Mouse (Mus musculus): ENCODE data around the gene Rbfox1. TPM values are rescaled to one million over a fixed set of nuclear protein-coding genes. Genes with fewer than 3 reads are reported as not detected.

Gene Rbfox1
- polyA plus RNA-seq, 1 experiment from 2014 or later = 2.3 TPM

DNA sequence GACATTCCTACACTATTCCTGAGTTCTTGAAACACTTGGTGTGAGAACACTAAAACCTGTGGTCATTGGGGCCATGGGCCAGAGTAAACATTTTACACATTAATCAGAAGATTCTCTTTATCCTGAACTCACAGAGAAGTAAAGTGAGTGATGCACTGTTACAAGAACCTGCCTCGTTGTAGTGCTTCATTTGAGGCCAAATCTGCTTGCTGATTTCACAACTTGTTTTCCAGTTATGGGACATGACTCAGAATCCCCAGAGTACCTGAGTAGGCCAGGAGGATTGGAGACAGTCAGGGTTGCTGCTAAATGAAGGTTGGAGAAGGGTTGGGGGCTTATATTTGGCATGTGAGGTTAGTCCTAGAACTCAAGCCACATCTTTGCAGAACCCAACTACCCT lies 936.6 kb downstream of the Rbfox1 start:
- 33% methylated on average over 1 of the region's 1 CpGs for WGBS

DNA sequence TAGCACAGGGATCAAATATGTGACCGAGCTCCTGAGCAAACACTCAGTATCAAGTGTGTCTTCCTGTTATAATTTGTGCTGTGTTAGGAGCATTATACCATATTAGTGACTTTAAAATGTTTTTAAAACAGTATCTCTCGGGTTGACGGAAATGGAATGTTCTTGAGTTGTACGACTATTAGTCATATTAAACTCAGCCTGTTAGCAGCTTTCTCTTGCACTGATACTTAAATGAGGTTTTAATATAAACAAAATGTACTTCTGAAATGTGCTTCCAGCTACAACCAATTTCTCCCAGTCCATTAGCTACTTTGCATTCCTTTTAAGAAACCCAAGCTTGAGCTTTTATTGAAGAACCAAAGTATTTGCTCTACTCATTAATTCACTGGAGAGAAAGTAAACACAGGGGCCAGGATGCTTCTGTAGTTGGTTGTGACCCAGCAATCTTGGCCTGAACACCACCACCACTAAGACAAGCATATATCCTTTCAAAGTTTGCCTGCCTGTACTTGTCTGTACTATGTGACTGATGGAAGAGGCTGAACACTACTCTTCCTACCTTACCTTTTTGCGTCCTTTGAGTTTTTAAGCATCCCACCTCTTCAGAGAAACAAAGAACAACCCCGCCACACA lies 944.9 kb downstream of the Rbfox1 start:
- H3K4me2 ChIP-seq (replicated peaks; ENCODE audit: low read depth) = no peak overlapping the region
- no peaks in the 10 kb centered on the region for H3K4me1 ChIP-seq (replicated peaks; ENCODE audit: control insufficient read depth, insufficient read depth, low read length)
- no peak for ATAC-seq
- H3K9me3 ChIP-seq (ENCODE audit: control insufficient read depth) = no peaks in the 10 kb centered on the region
- H3K36me3 ChIP-seq (ENCODE audit: control insufficient read depth, insufficient read depth) = no peaks in the 10 kb centered on the region
- no peak overlapping the region for H3K4me3 ChIP-seq (ENCODE audit: low read depth, low read length)
- TF ChIP-seq CTCF (IDR thresholded peaks at IDR 0.05; ENCODE audit: low read depth) = no peak
- H3K27me3 ChIP-seq (replicated peaks; ENCODE audit: control insufficient read depth, insufficient read depth, low read length) = no peaks in the 10 kb centered on the region
- 71% methylated on average over 6 of the region's 6 CpGs for WGBS
- no peak overlapping the region for H3K27ac ChIP-seq (ENCODE audit: low read depth, low read length)
- H3K9ac ChIP-seq (ENCODE audit: low read depth, low read length) = no peak overlapping the region

More for the DNA sequence above, 936.6 kb downstream of the Rbfox1 start:
- ATAC-seq = no peak
- H3K27ac ChIP-seq (ENCODE audit: low read depth, low read length) = no peak overlapping the region
- H3K4me1 ChIP-seq (replicated peaks; ENCODE audit: control insufficient read depth, insufficient read depth, low read length) = no peaks in the 10 kb centered on the region
- no peak for TF ChIP-seq CTCF (IDR thresholded peaks at IDR 0.05; ENCODE audit: low read depth)
- no peaks in the 10 kb centered on the region for H3K27me3 ChIP-seq (replicated peaks; ENCODE audit: control insufficient read depth, insufficient read depth, low read length)
- H3K9me3 ChIP-seq (ENCODE audit: control insufficient read depth) = no peaks in the 10 kb centered on the region
- H3K36me3 ChIP-seq (ENCODE audit: control insufficient read depth, insufficient read depth) = no peaks in the 10 kb centered on the region
- no peak overlapping the region for H3K4me2 ChIP-seq (replicated peaks; ENCODE audit: low read depth)
- H3K9ac ChIP-seq (ENCODE audit: low read depth, low read length) = no peak overlapping the region
- no peak overlapping the region for H3K4me3 ChIP-seq (ENCODE audit: low read depth, low read length)

DNA sequence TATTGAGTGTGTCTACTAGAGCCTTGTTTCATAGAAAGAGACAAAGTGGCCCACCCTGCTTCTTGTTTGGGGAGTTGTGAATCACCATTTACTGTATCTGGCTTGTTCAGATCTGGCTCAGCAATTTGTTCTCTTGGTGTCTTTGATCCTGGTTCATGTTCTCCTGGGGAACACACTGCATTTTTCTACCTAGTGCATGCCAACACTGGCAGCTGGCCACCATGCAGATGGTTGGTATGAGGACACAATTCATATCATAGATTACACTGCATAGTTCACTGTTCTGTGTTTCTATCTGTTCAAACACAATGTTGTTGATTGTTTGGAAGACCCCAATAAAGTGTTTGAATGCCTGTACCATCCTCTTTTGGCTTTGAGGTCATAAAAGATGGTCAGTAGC lies 948.3 kb downstream of the Rbfox1 start:
- Histone ChIP-seq H3K27me3 (replicated peaks; ENCODE audit: control insufficient read depth, insufficient read depth, low read length) (no peaks in the 10 kb centered on the region), H3K9ac (ENCODE audit: low read depth, low read length) (no peak overlapping the region), H3K4me3 (ENCODE audit: low read depth, low read length) (no peak overlapping the region), H3K4me1 (replicated peaks; ENCODE audit: control insufficient read depth, insufficient read depth, low read length) (no peaks in the 10 kb centered on the region), H3K36me3 (ENCODE audit: control insufficient read depth, insufficient read depth) (no peaks in the 10 kb centered on the region), H3K9me3 (ENCODE audit: control insufficient read depth) (no peaks in the 10 kb centered on the region), H3K27ac (ENCODE audit: low read depth, low read length) (no peak overlapping the region), H3K4me2 (replicated peaks; ENCODE audit: low read depth) (no peak overlapping the region)
- no peak for ATAC-seq
- TF ChIP-seq CTCF (IDR thresholded peaks at IDR 0.05; ENCODE audit: low read depth) = no peak

DNA sequence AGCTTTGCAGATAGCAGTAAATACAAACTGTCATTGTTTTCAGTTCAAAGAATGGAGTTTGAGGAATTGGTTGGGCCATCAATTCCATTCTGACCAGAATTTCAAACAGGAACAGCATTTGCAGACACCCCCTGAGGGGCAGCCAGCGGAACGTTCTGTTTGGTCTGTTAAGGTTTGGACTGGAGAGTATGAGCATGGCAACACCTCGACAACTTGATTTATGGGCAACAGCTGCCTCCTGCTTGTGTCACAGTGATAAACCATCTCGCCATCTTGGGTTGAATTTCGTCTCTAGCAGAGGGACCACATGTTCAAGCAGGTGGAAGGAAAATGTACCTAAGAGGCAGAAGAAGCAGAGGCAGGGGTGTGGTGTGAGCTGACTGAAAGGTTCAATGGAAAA lies 949.9 kb downstream of the Rbfox1 start:
- TF ChIP-seq CTCF (IDR thresholded peaks at IDR 0.05; ENCODE audit: low read depth) = no peak
- Histone ChIP-seq H3K4me3 (ENCODE audit: low read depth, low read length) (no peak overlapping the region), H3K4me1 (replicated peaks; ENCODE audit: control insufficient read depth, insufficient read depth, low read length) (no peaks in the 10 kb centered on the region), H3K9ac (ENCODE audit: low read depth, low read length) (no peak overlapping the region), H3K27ac (ENCODE audit: low read depth, low read length) (no peak overlapping the region), H3K9me3 (ENCODE audit: control insufficient read depth) (no peaks in the 10 kb centered on the region), H3K4me2 (replicated peaks; ENCODE audit: low read depth) (no peak overlapping the region), H3K27me3 (replicated peaks; ENCODE audit: control insufficient read depth, insufficient read depth, low read length) (no peaks in the 10 kb centered on the region), H3K36me3 (ENCODE audit: control insufficient read depth, insufficient read depth) (no peaks in the 10 kb centered on the region)
- no peak for ATAC-seq
- WGBS = 25% methylated on average over 5 of the region's 5 CpGs

- Histone ChIP-seq H3K36me3 (ENCODE audit: control insufficient read depth, insufficient read depth) (no peaks in the 10 kb centered on the region), H3K4me1 (replicated peaks; ENCODE audit: control insufficient read depth, insufficient read depth, low read length) (no peaks in the 10 kb centered on the region), H3K4me2 (replicated peaks; ENCODE audit: low read depth) (no peak overlapping the region), H3K9ac (ENCODE audit: low read depth, low read length) (no peak overlapping the region), H3K4me3 (ENCODE audit: low read depth, low read length) (no peak overlapping the region), H3K27ac (ENCODE audit: low read depth, low read length) (no peak overlapping the region), H3K27me3 (replicated peaks; ENCODE audit: control insufficient read depth, insufficient read depth, low read length) (no peaks in the 10 kb centered on the region), H3K9me3 (ENCODE audit: control insufficient read depth) (no peaks in the 10 kb centered on the region)
- ATAC-seq = no peak
- 34% methylated on average over 15 of the region's 15 CpGs for WGBS
- TF ChIP-seq CTCF (IDR thresholded peaks at IDR 0.05; ENCODE audit: low read depth) = peak; percentile 75
Observed at GRCm38 (mm10) chr16:6839299-6839995, 954.3 kb downstream of the Rbfox1 start.

DNA sequence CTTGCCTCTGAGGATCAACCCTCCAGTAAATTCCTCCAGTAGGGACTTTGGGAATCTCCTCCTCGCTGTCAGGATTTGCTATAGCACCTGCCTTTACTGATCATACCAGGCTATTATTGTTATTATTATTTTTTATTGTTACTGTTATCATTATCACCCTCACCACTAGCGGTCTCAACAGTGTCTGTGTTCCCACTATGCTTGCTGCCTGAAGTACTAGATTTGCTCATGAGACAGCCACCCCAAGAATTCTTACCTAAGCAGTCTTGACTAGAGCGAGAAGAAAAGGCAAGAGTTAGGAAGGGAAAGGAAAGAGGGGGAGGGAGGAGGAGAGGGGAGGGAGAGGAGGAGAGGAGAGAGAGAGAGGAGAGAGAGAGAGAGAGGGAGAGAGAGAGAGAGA lies 954.9 kb downstream of the Rbfox1 start:
- no peak for TF ChIP-seq CTCF (IDR thresholded peaks at IDR 0.05; ENCODE audit: low read depth)
- Histone ChIP-seq H3K4me2 (replicated peaks; ENCODE audit: low read depth) (no peak overlapping the region), H3K36me3 (ENCODE audit: control insufficient read depth, insufficient read depth) (no peaks in the 10 kb centered on the region), H3K4me3 (ENCODE audit: low read depth, low read length) (no peak overlapping the region), H3K9ac (ENCODE audit: low read depth, low read length) (no peak overlapping the region), H3K27me3 (replicated peaks; ENCODE audit: control insufficient read depth, insufficient read depth, low read length) (no peaks in the 10 kb centered on the region), H3K4me1 (replicated peaks; ENCODE audit: control insufficient read depth, insufficient read depth, low read length) (no peaks in the 10 kb centered on the region), H3K27ac (ENCODE audit: low read depth, low read length) (no peak overlapping the region), H3K9me3 (ENCODE audit: control insufficient read depth) (no peaks in the 10 kb centered on the region)
- 65% methylated on average over 3 of the region's 3 CpGs for WGBS
- no peak for ATAC-seq
